Mouse (Mus musculus) lung, adult 2 months (tissue): ENCODE measurements around the gene Rnf167. TPM values are rescaled to one million over a fixed set of nuclear protein-coding genes. Genes with fewer than 3 reads are reported as not detected.

Experiments
- DNase-seq: peaks from one replicate; pipeline ENCODE4 v3.0.0; 2022
- H3K4me1 ChIP-seq: fragments of 200-500 bp; 2 replicates; pipeline ENCODE4 v1.6.1; 2011; ENCODE audit warnings: low read length; ENCODE audit not compliant: control insufficient read depth, insufficient read depth
- H3K4me3 ChIP-seq: fragments of 200-500 bp; replicated peaks from 2 replicates; pipeline ENCODE3; 2011; ENCODE audit warnings: low read depth, mild to moderate bottlenecking, control low read depth, low read length; ENCODE audit errors: extremely low read depth
- CTCF ChIP-seq: fragments of 200-500 bp; IDR thresholded peaks from 2 replicates; pipeline ENCODE4 v1.5.1; 2011; ENCODE audit warnings: mild to moderate bottlenecking, low read length, control low read depth; ENCODE audit not compliant: insufficient read depth
- POLR2A ChIP-seq: fragments of 200-500 bp; IDR thresholded peaks from 2 replicates; pipeline ENCODE4 v1.6.1; 2011; ENCODE audit warnings: low read depth, mild to moderate bottlenecking, control low read depth, low read length, borderline replicate concordance; ENCODE audit errors: extremely low read depth
- WGBS: fragments of 180-500 bp; shearing (Covaris S2); methylation state at CpG from one replicate; pipeline ENCODE4 v1.1.7; 2018; 5-methylcytosine and 5-hydroxymethylcytosine counted together
- polyA plus RNA-seq: library from polyadenylated mRNA; depleted of rRNA; stranded (reverse); fragments of >200 nt; gene quantifications from 2 replicates; pipeline ENCODE4 v1.2.3, GENCODE M21; 2012

Gene Rnf167
- polyA plus RNA-seq, 1 experiment, result 146 TPM

DNA sequence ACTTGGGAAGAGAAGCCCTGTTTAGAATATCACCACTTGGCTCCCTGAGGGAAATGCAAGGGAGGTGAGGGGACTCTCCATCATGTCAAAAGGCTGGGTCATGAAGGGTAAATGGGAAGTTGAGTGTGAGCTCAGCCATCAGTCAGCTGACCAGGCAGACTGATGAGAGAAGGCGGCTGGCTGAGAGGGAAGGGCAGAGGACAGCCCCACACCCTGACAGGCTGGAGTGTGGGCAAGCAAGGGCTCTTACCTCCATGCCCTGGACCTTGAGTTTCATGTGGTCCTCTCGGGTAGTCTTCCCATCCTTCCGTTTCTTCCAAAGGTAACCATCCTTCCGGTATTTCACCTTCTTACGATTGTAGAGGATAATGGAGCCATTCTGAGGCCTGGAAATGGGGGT is 36.6 kb downstream of the Rnf167 start:
- H3K4me3 ChIP-seq, result no peak overlapping the region
- 86% methylated on average over 5 of the region's 5 CpGs for WGBS
- TF ChIP-seq CTCF, result no peak
- no peak for TF ChIP-seq POLR2A
- DNase-seq, result no peak
- H3K4me1 ChIP-seq, result peaks cover 11% of the 10 kb centered on the region; the same call in 1 of the 2 replicates

GRCm38 (mm10) chr11:70686901-70687566 is 40.0 kb downstream of the Rnf167 start:
- Histone ChIP-seq H3K4me1 (peaks cover 12% of the 10 kb centered on the region; the same call in 1 of the 2 replicates), H3K4me3 (peak overlapping the region; percentile 76)
- 3% methylated on average over 16 of the region's 16 CpGs for WGBS
- TF ChIP-seq CTCF (no peak), POLR2A (no peak)
- peak; percentile 51 for DNase-seq

DNA sequence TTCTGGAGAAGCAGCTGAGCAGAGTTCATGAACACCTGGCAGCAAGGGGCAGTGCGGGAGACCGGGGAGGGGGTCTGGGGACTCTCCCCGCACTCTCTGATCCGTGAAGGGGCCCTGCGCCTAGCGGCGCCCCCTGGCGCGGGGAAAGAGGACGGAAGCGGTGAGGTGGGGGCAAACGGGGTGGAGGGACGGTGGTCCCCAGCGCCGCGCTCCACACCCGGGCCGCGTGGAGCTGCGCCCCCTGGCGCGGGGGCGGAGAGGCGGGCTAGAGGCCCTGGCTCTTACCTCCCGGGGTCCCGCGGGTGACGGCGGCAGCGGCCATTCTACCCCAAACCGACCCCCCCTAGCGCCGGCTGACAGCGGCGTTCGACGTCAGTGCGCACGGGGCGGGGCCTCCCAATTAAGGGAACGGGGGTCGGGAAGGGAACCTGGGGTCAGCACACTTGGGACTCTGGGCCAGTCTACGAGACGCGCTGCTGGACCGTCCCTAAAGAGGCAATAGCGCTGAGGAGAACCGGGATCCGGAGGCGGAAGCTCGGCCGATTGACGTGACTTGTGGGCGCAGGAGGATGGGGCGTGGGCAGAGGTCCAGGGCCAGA is 40.7 kb downstream of the Rnf167 start, which contains the start of gene Camta2:
Camta2 (minus strand) TSS at position 505 of the 599 bp plus-strand sequence.
- WGBS, result under 1% methylated on average over 54 of the region's 55 CpGs
- TF ChIP-seq CTCF (peak; percentile 26; the same call in 1 of the 2 replicates), POLR2A (peak; percentile 83; the same call in 1 of the 2 replicates)
- Histone ChIP-seq H3K4me3 (peak within 1 kb of the TSS; percentile 76), H3K4me1 (peaks cover 12% of the 10 kb centered on the region; the same call in 1 of the 2 replicates)
- DNase-seq, result peak; percentile 91

DNA sequence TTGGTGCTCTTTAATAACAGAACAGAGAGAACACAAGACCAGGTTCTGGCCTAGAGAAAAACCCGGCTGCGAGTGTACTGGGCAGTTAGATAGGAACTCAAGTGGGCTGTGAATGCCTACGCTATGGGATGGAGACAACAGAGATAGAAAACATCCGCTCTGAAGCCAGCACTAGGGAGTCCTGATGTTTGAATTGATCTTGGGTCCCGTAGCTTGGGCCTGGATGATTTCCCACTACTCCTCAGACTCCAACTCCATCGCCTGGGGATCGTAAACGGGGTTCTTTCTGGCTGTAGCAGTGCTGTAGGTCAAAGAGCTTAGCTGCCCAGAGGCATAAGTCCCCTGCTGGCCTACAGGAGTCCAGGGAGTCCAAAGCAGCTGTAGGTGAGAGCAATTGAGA is 41.3 kb downstream of the Rnf167 start:
- no peak for TF ChIP-seq POLR2A
- TF ChIP-seq CTCF, result no peak
- WGBS, result 13% methylated on average over 8 of the region's 8 CpGs
- H3K4me1 ChIP-seq, result peaks cover 12% of the 10 kb centered on the region; the same call in 1 of the 2 replicates
- no peak for DNase-seq
- peak overlapping the region; percentile 76 for H3K4me3 ChIP-seq

GRCm38 (mm10) chr11:70689578-70689977 is 42.5 kb downstream of the Rnf167 start:
- no peak for DNase-seq
- TF ChIP-seq POLR2A, result no peak
- TF ChIP-seq CTCF, result no peak
- WGBS, result 57% methylated on average over 4 of the region's 4 CpGs
- Histone ChIP-seq H3K4me1 (peaks cover 12% of the 10 kb centered on the region; the same call in 1 of the 2 replicates), H3K4me3 (no peak overlapping the region)

- Histone ChIP-seq H3K4me3 (no peak overlapping the region), H3K4me1 (peaks cover 2% of the 10 kb centered on the region; the same call in 1 of the 2 replicates)
- DNase-seq, result no peak
- TF ChIP-seq POLR2A, result no peak
- no peak for TF ChIP-seq CTCF
- 73% methylated on average over 3 of the region's 3 CpGs for WGBS
These were observed 46.5 kb downstream of the Rnf167 start for GRCm38 (mm10) chr11:70693504-70693903.

- Histone ChIP-seq H3K4me3 (no peak overlapping the region), H3K4me1 (peaks cover 4% of the 10 kb centered on the region)
- DNase-seq, result no peak
- TF ChIP-seq CTCF, result no peak
- TF ChIP-seq POLR2A, result no peak
- whole genome bisulfite sequencing, result 78% methylated on average over 3 of the region's 3 CpGs
These were observed 50.3 kb downstream of the Rnf167 start for GRCm38 (mm10) chr11:70697376-70697775.

DNA sequence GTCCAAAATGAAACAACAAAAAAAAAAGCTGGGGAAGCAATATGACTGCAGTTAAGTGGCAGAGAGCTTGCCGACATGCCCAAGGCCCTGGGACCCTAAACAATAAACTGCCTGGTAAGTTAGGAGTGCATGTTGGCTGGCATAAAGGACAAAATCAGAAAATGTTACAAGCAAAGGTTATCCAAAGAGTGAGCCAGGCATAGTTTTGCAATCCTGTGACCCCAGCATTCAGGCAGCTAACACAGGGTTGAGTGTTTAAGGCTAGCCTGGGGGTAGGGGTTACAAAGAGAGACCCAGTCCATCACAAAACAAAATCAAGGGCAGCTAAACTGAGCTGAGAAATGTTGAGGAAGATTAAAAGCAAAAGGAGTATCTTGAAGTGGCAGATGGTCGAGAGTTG is 52.0 kb downstream of the Rnf167 start:
- WGBS, result 86% methylated on average over 2 of the region's 2 CpGs
- Histone ChIP-seq H3K4me1 (peaks cover 7% of the 10 kb centered on the region), H3K4me3 (no peak overlapping the region)
- TF ChIP-seq CTCF (no peak), POLR2A (no peak)
- DNase-seq, result no peak

- 1% methylated on average over 64 of the region's 69 CpGs for WGBS
- peak within 1 kb of the TSS; percentile 98 for H3K4me3 ChIP-seq
- DNase-seq, result peak; percentile 99
These were observed 52.9 kb downstream of the Rnf167 start, which contains the start of the genes Inca1 and Kif1c for GRCm38 (mm10) chr11:70699722-70700556. Gene Inca1, minus strand, starts transcription at chr11:70700155. Gene Kif1c, plus strand, starts transcription at chr11:70700548.

More at GRCm38 (mm10) chr11:70699722-70700556, 52.9 kb downstream of the Rnf167 start, which contains the start of the genes Inca1 and Kif1c:
- H3K4me1 ChIP-seq, result peaks cover 7% of the 10 kb centered on the region
- TF ChIP-seq POLR2A (peak; percentile 97; the same call in 1 of the 2 replicates), CTCF (no peak)
